Mouse (Mus musculus) myocyte (in vitro differentiated cells): ENCODE measurements around the gene Ahsa2.
"Not testable (repeated sequence)": the region's sequence is repeated elsewhere in the genome, so short reads cannot be mapped to it uniquely, and the experiment has no call there.

Experiments used
- MAX ChIP-seq: IDR thresholded peaks from one replicate; pipeline ENCODE4 v1.6.1; 2011; ENCODE audit warnings: low read depth, mild to moderate bottlenecking, control low read depth
- MYOD1 ChIP-seq, 3 experiments: IDR thresholded peaks; one replicate each; pipeline ENCODE4 v1.6.1; 2011; ENCODE audit warnings: control low read depth in 2 of 3, low read depth in 2 of 3, mild to moderate bottlenecking in 2 of 3, moderate library complexity in 1 of 3; ENCODE audit not compliant: insufficient read length in 2 of 3, control insufficient read depth in 1 of 3
- MYOG ChIP-seq, 3 experiments: IDR thresholded peaks; one replicate each; pipeline ENCODE4 v1.6.1; 2011; ENCODE audit warnings: control low read depth in 2 of 3, low read depth in 2 of 3, mild to moderate bottlenecking in 2 of 3; ENCODE audit not compliant: insufficient read length in 2 of 3, control insufficient read depth in 1 of 3, insufficient read depth in 1 of 3
- POLR2A ChIP-seq: IDR thresholded peaks from one replicate; pipeline ENCODE4 v1.6.1; 2011; ENCODE audit warnings: low read depth, mild to moderate bottlenecking, control low read depth, moderate library complexity; ENCODE audit not compliant: insufficient read length
- POLR2AphosphoS2 ChIP-seq: IDR thresholded peaks from one replicate; pipeline ENCODE4 v1.6.1; 2011; ENCODE audit warnings: low read depth, control low read depth; ENCODE audit not compliant: insufficient read length
- TCF12 ChIP-seq: IDR thresholded peaks from one replicate; pipeline ENCODE4 v1.6.1; 2011; ENCODE audit warnings: mild to moderate bottlenecking, control low read depth; ENCODE audit not compliant: poor library complexity, insufficient read depth, severe bottlenecking
- USF1 ChIP-seq: IDR thresholded peaks from one replicate; pipeline ENCODE4 v1.6.1; 2011; ENCODE audit warnings: low read depth, mild to moderate bottlenecking, control low read depth, moderate library complexity

- TF ChIP-seq POLR2A; USF1; POLR2AphosphoS2; MAX; MYOD1 (IDR thresholded peaks at IDR 0.05; ENCODE audit: control insufficient read depth in 1 of 3, insufficient read length in 2 of 3, low read depth in 2 of 3); TCF12; MYOG (IDR thresholded peaks at IDR 0.05; ENCODE audit: control insufficient read depth in 1 of 3, insufficient read depth in 1 of 3, insufficient read length in 2 of 3, low read depth in 2 of 3): not testable (repeated sequence)
These were observed 32.0 kb downstream of the Ahsa2 start for GRCm38 (mm10) chr11:23465862-23466261.
